Mouse (Mus musculus) T-helper 2 cell (primary cell): ENCODE measurements around the gene Adcy10.

Source experiments
- in situ Hi-C: fragments of 300-600 bp; cut with MboI, MseI; formaldehyde crosslinking; loops from one replicate; pipeline ENCODE4 v1.15.1; 2025; ENCODE audit warnings: high pct_unique_total_duplicates

Gene Adcy10

GRCm38 (mm10) chr1:165520716-165521115, 35.7 kb downstream of the Adcy10 start:
- in situ Hi-C loops: no loop called here

DNA sequence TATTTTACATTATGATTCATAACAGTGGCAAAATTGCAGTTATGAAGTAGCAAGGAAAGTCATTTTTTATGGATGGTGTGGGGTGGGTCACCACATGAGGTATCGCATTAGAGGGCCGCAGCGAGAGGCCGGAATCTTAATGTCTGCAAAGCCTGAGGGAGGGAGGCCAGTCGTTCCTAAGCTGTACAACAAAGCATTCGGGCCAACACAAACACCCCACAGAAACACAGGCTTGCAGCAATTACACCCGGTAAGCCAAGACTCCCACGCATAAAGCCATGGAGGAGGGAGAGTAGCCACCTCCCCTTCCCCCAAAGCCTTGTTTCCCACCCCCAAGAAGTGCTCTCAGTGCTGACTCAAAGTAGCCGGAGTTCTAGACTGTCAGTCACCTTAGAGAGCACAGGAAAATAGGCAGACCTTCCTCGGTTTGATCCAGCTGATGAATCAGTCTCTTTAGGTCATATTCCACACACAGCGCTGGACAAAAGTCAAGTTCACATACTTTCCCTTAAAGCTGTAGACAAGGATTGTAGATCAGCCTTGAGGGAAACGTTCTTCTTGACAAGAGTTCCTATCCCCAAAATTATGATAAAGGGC, 51.2 kb downstream of the Adcy10 start:
- in situ Hi-C loops: no loop called here

DNA sequence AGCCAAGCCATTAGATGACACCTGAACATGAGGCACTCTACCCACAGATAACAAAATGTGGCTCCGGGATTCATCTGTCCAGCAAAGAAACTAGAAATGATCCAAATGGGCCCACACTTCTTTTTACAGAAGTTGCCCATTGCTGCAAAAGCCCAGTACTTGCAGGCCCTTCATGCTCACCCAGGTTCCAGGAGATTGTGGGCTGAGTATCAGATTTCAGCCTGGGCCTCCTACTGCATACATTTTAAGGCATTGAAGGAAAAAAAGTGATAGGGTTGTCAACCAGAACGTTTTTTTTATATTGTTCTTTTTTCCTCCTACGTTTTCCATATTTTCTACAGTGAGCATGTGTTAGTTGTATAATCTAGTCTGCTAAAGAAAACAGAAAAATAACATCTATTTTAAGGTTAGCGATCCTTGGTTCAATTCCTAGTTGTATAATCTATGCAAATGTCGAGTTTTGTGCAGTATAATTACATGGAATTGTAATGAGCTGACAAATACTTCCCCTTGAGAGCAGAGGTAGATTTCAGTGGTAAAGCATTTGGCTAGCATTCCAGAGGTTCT, 52.3 kb downstream of the Adcy10 start:
- in situ Hi-C loops: no loop called here

DNA sequence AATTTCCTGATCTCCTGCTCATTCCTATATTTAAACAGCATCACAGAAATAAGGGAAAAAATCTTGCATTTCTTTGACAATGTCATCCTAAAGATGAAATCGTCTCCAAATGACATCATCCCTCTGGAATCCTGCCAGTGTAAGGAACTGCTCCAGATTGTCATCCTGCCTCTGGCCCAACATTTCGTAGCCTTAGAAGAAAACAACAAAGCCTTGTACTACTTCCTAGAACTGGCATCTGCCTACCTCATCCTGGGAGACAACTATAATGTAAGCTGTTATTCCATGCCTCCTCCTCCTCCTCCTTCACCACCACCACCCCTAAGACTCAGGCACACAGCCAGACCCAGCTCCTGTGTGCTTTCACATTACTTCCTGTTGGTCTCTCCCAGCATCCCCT, 71.7 kb downstream of the Adcy10 start:
- in situ Hi-C loops: loop anchor here (5.0 kb wide), 1 partner anchor 54 kb away; no protein-coding TSS in a partner anchor

- in situ Hi-C loops: loop anchor here (5.0 kb wide), 1 partner anchor 57 kb away; no protein-coding TSS in a partner anchor
These were observed 74.1 kb downstream of the Adcy10 start for GRCm38 (mm10) chr1:165559073-165559472.

- in situ Hi-C loops: no loop called here
These were observed 80.3 kb downstream of the Adcy10 start for GRCm38 (mm10) chr1:165565283-165565682.

GRCm38 (mm10) chr1:165567466-165567865, 82.5 kb downstream of the Adcy10 start:
- in situ Hi-C loops: no loop called here

DNA sequence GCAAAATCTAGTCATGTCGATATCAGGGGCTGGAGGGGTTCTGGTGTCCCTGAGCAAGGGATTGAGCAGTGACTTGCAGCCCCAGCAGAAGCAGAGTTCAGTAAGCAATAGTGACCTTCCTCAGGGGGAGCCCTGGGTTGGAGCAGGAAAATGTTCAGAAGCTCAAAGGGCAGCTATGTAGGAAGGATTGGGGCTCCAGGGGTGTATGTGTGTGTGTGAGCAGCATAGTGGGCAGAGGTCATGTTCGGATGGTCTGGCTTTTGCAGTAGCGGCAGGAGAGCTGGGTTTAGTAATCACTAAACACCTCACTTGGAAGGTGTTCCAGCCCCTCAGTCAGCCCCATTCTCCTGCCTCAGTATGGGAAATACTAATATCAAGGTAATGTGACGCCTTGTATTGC, 91.0 kb downstream of the Adcy10 start:
- in situ Hi-C loops: no loop called here

- in situ Hi-C loops: no loop called here
These were observed 91.6 kb downstream of the Adcy10 start for GRCm38 (mm10) chr1:165576459-165577112.

- in situ Hi-C loops: no loop called here
These were observed 94.3 kb downstream of the Adcy10 start for GRCm38 (mm10) chr1:165579332-165579731.

GRCm38 (mm10) chr1:165581255-165581654, 96.3 kb downstream of the Adcy10 start:
- in situ Hi-C loops: loop anchor here (10.0 kb wide), 1 partner anchor 154 kb away; no protein-coding TSS in a partner anchor

DNA sequence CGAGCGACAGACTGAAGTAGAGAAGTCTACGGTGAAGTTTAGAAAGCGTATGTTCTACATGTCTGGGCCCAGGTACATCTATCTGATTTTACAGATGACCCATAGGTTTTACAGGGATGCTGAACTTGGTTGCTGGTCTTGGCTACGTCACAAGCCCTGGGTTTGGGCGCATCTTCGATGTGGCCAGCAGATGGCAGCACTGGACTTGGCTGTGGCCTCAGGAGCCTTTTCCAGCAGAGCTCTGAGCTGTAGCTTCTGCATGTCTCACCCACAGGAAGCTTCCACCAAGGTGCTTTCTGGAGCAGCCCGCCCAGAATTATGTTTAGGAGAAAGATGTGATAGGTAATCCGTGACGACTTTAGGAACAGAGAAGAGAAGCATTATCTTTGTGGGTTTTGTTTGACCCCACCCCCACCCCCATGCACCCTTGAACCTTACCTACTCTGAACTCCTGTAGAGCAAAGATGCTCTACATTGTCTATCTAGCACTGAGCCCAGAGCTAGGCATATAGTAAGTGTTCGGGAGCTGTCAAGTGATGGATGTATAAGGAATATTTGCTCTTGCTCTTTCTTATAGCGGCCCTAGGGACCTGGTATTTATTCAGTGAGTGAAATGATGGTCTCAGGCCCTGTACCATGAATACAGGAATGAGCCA, 98.7 kb downstream of the Adcy10 start:
- in situ Hi-C loops: loop anchor here (10.0 kb wide), 1 partner anchor 151 kb away; no protein-coding TSS in a partner anchor

- in situ Hi-C loops: loop anchor here (10.0 kb wide), 1 partner anchor 149 kb away; no protein-coding TSS in a partner anchor
These were observed 100.6 kb downstream of the Adcy10 start for GRCm38 (mm10) chr1:165585389-165586104.

DNA sequence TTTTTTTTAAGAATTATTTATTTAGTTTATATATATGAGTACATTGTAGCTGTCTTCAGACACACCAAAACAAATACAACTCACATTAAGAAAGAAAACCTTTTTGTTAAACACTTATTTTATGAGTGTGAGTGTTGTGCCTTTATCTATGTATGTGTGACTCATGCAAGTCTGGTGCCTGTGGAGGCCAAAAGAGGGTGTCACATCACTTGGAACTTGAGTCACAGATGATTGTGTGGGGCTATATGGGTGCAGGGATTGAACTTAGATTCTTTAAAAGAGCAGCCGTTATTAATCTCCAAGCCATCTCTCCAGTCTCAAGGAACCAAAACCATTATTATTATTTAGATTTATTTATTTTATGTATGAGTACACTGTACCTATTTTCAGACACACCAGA, 101.4 kb downstream of the Adcy10 start:
- in situ Hi-C loops: loop anchor here (10.0 kb wide), 1 partner anchor 148 kb away; no protein-coding TSS in a partner anchor

- in situ Hi-C loops: loop anchor here (10.0 kb wide), 1 partner anchor 147 kb away; no protein-coding TSS in a partner anchor
These were observed 102.9 kb downstream of the Adcy10 start for GRCm38 (mm10) chr1:165587845-165588244.

DNA sequence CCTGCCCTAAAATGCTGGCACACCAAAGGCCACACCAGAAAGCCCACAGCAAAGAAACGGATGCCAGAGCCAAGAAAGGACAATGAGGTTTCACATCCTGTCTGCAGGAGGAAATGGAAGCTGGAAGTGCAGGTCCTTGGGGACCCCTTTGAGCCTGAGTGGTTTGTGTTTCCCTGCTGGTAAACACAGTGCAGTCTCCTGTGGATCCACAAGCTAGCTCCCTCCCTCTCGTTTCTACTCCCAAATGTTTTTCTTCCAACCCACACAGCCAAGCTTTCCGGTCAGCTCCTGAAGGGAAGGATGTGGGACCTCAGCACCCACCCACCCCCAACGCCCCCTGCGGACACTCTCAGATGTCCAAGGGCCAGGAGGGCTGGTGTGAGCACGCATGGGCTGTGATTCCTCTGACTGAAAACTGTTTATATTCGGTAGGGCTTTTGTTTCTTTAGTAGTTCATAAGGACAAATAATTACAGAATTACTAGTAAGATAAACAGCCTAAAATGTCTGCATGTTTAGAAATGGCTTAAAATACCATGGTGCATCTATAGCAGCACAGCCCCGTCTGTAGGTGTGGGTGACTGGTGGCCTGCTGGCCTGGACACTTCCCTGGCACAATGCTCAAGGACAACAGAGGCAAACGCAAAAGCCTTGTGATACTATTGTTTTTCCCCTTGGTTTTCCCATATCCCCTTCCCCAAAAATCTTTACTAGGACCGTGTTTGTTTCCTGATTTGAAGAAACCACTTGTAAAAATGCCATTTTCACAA, 104.5 kb downstream of the Adcy10 start:
- in situ Hi-C loops: loop anchor here (10.0 kb wide), 1 partner anchor 145 kb away; no protein-coding TSS in a partner anchor

DNA sequence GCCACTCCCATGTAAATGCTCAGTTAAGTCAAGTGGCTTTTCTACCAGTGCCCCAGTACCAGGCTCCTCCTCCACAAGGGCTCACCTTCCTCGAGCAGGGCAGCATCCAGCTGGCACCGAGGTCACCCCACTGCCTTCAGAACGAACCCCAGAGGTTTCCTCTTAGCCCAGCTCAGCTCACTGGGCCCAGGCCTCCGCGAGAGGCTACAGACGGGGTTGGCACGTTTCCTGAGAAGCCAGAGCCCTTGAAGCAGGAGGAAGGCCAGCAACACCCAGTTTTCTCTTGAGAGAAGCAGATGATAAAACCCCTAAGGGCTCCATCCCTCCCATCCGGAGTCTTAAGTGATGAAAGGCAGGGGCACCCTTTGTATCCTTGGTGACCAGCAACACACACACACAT, 105.8 kb downstream of the Adcy10 start:
- in situ Hi-C loops: no loop called here

DNA sequence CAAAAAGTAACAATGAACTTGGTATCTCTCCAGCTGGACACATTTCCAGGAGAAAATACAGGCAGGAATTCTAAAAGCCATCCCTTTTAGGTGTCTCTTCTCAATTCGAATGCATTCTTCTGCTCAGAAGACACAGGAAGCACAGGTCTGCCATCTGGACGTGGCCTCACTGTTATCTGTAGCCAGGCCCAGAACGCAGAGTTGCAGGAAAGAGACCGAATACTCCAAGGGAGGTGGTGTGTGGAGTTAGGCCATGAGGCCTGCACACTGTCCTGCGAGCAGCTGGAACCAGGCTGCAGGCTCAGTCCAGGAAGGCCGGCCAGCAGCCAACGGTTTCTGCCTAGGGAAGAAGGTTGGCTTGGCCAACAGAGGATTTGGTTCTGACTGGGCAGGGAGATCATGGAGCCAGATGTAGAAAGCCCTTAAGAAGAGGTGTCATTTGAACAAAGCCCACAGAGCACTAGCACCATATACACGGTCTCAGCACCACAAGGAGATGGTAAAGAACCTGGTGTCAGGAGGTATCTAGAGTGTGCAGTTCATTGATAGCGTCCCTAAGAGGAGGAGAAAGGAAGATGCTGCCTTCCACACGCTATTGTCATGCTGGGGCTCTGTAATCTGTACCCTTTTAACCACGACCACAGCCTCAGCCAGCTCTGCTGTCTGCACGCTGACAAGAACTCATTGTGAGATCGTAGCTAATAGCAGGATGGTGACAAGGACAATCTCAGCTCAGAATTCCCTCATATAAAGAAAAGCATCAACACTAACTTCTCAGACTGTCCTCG, 107.5 kb downstream of the Adcy10 start:
- in situ Hi-C loops: no loop called here

DNA sequence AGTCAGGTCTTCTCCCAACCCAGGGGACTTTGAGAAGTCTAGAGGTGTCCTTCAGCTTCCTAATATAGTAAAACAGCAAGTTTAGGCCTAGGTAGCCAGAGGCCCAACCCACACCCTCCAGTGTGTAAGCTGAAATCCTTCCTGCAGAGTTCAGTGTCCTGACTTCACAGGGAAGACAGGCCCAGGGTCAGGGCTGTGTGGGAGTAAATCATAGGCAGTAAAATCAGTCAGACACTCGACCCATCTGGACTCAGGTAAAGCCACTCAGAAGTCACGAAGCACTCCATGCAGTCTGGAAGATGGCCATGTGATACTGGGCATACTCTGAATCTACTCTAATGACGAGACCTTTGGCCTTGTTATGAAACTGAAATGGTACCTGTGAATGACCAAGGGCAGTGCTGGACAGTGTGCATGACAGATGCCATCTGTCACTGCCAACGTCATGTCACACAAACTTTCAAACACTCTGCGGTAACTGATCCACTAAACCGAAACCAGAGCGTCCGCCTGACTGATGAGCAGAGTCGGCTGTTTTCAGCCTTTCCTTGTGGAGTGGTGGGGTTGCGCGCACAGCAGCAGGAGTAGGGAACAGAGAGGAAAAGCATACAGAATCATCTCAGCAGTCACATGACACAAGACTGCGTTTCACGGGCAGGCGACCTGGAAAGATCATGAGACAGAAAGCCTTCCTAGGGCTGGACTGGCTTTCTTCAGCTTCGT, 109.9 kb downstream of the Adcy10 start:
- in situ Hi-C loops: no loop called here
